Mouse (Mus musculus) heart, adult 2 months (tissue): Measurements from ENCODE around the gene Cpne9. TPM values are rescaled to one million over a fixed set of nuclear protein-coding genes. Genes with fewer than 3 reads are reported as not detected.

ENCODE experiments used
- DNase-seq, 2 experiments: peaks; one replicate each; pipeline ENCODE4 v3.0.0; 2021
- H3K27ac ChIP-seq: fragments of 200-600 bp; 2 replicates; pipeline ENCODE4 v1.8.1; 2022
- H3K27me3 ChIP-seq: fragments of 200-500 bp; 2 replicates; pipeline ENCODE4 v1.6.1; 2012; ENCODE audit warnings: mild to moderate bottlenecking, low read length, inconsistent platforms, mixed read lengths; ENCODE audit not compliant: control insufficient read depth, insufficient read depth
- H3K36me3 ChIP-seq: fragments of 200-500 bp; 2 replicates; pipeline ENCODE4 v1.6.1; 2012; ENCODE audit warnings: low read length, inconsistent platforms; ENCODE audit not compliant: control insufficient read depth, insufficient read depth
- H3K4me1 ChIP-seq: fragments of 200-500 bp; 2 replicates; pipeline ENCODE4 v1.6.1; 2011; ENCODE audit warnings: low read length; ENCODE audit not compliant: control insufficient read depth, insufficient read depth
- H3K4me3 ChIP-seq: fragments of 200-600 bp; 2 replicates; pipeline ENCODE4 v1.8.1; 2022
- H3K79me2 ChIP-seq: fragments of 200-500 bp; replicated peaks from 2 replicates; pipeline ENCODE4 v1.6.1; 2012; ENCODE audit warnings: mild to moderate bottlenecking, inconsistent platforms, low read length, moderate library complexity, mixed read lengths; ENCODE audit not compliant: control insufficient read depth, insufficient read depth
- H3K9ac ChIP-seq: fragments of 200-500 bp; 2 replicates; pipeline ENCODE4 v1.6.1; 2012; ENCODE audit warnings: low read depth, mild to moderate bottlenecking, control low read depth, inconsistent platforms, low read length, mixed read lengths
- CTCF ChIP-seq: fragments of 200-600 bp; IDR thresholded peaks from 2 replicates; pipeline ENCODE4 v1.8.1; 2022; ENCODE audit warnings: antibody characterized with exemption, mild to moderate bottlenecking, moderate library complexity
- EP300 ChIP-seq: fragments of 200-500 bp; IDR thresholded peaks from 2 replicates; pipeline ENCODE4 v1.6.1; 2011; ENCODE audit warnings: low read depth, low read length, control low read depth; ENCODE audit not compliant: insufficient read depth
- POLR2A ChIP-seq: fragments of 200-500 bp; IDR thresholded peaks from 2 replicates; pipeline ENCODE4 v1.6.1; 2011; ENCODE audit warnings: mild to moderate bottlenecking, low read depth, low read length, control low read depth; ENCODE audit not compliant: insufficient read depth
- WGBS: fragments of 180-500 bp; shearing (Covaris S2); methylation state at CpG from one replicate; pipeline ENCODE4 v1.1.7; 2018; 5-methylcytosine and 5-hydroxymethylcytosine counted together
- intact Hi-C: fragments of 180-260 bp; cut with DNase I; formaldehyde crosslinking; loops from one replicate; pipeline ENCODE4 v1.15.1; 2025
- polyA plus RNA-seq: library from polyadenylated mRNA; depleted of rRNA; stranded (reverse); fragments of >200 nt; gene quantifications from 2 replicates; pipeline ENCODE4 v1.2.3, GENCODE M21; 2012
- total RNA-seq, 2 experiments: library from RNA; stranded (reverse); gene quantifications; 2 replicates each; pipeline ENCODE4 v1.2.3; 2021

The Cpne9 gene
- total and polyA plus RNA-seq, 3 experiments, result 0.02 to 0.09 TPM; not detected in 1

DNA sequence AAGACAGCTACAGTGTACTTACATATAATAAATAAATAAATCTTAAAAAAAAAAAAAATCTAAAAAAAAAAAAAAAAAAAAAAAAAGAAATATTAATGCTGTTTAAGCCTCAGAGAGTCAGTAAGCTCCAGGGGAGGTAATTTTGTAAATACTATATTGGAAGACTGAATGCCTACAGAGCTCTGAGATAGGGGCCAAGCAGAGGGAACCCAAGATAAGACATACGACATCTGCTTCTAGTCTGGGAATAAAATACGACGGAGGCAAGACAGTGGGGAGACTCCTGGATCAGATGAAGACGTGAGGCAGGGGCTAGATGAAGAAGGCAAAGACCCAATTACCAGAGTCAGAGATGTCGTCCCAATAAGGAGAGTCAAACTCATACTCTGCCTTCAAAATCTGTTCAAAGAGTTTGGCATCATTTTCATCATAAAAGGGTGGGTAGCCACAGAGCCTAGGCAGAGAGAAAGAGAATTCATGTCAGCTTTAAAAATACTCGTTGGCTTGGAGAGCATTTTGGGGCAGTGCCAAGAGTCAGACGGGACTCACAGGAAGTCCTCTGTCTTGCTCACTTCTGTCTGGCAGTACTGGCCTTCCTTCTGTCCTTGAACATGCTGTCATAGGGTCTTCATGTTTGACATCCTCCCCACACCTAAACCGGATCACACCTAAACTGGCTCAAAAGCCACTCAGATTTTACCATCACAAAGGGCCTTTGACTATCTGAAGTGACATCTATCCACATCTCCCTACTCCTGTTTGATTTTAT is 54.9 kb downstream of the Cpne9 start:
- no peak for DNase-seq
- Histone ChIP-seq H3K4me1 (peaks cover 8% of the 10 kb centered on the region), H3K9ac (no peak overlapping the region), H3K27me3 (no peaks in the 10 kb centered on the region), H3K4me3 (no peak overlapping the region), H3K36me3 (peaks cover 8% of the 10 kb centered on the region), H3K79me2 (no peaks in the 10 kb centered on the region), H3K27ac (peak overlapping the region; percentile 34)
- intact Hi-C loops, result no loop called here
- WGBS, result 21% methylated on average over 8 of the region's 8 CpGs
- TF ChIP-seq CTCF (no peak), EP300 (no peak), POLR2A (no peak)

GRCm38 (mm10) chr6:113341574-113341973 is 59.5 kb downstream of the Cpne9 start:
- DNase-seq, result peak in 1 of 2 experiments; percentile 33
- WGBS, result 69% methylated on average over 6 of the region's 6 CpGs
- Histone ChIP-seq H3K4me3 (no peak overlapping the region), H3K4me1 (peaks cover 14% of the 10 kb centered on the region), H3K27me3 (no peaks in the 10 kb centered on the region), H3K36me3 (peaks cover 8% of the 10 kb centered on the region), H3K79me2 (no peaks in the 10 kb centered on the region), H3K27ac (no peak overlapping the region; the same call in 1 of the 2 replicates), H3K9ac (no peak overlapping the region)
- TF ChIP-seq EP300, result no peak
- TF ChIP-seq POLR2A, result no peak
- no peak for TF ChIP-seq CTCF
- intact Hi-C loops, result no loop called here

GRCm38 (mm10) chr6:113342297-113342696 is 60.2 kb downstream of the Cpne9 start:
- Histone ChIP-seq H3K27me3 (no peaks in the 10 kb centered on the region), H3K79me2 (no peaks in the 10 kb centered on the region), H3K9ac (peak overlapping the region; percentile 5; the same call in 1 of the 2 replicates), H3K36me3 (peaks cover 4% of the 10 kb centered on the region), H3K4me3 (peak overlapping the region; percentile 99; the same call in 1 of the 2 replicates), H3K27ac (peak overlapping the region; percentile 97), H3K4me1 (peaks cover 12% of the 10 kb centered on the region)
- 15% methylated on average over 4 of the region's 7 CpGs for WGBS
- DNase-seq, result no peak
- TF ChIP-seq POLR2A, result no peak
- TF ChIP-seq EP300, result no peak
- TF ChIP-seq CTCF, result no peak
- intact Hi-C loops, result loop anchor here (2.0 kb wide), 1 partner anchor 33 kb away; no protein-coding TSS in a partner anchor

- Histone ChIP-seq H3K79me2 (no peaks in the 10 kb centered on the region), H3K36me3 (no peaks in the 10 kb centered on the region; the same call in none of the 2 replicates), H3K27ac (peak within 1 kb of the TSS; percentile 97), H3K4me1 (peaks cover 11% of the 10 kb centered on the region), H3K9ac (peak within 1 kb of the TSS; percentile 94), H3K27me3 (no peaks in the 10 kb centered on the region), H3K4me3 (peak within 1 kb of the TSS; percentile 99)
- WGBS, result 5% methylated on average over 32 of the region's 32 CpGs
- peak; percentile 90 for DNase-seq
- intact Hi-C loops, result loop anchor here (2.0 kb wide), 1 partner anchor 31 kb away; no protein-coding TSS in a partner anchor
- peak; percentile 82 for TF ChIP-seq POLR2A
- no peak for TF ChIP-seq EP300
These were observed 61.3 kb downstream of the Cpne9 start, which contains the start of gene Camk1 for GRCm38 (mm10) chr6:113343177-113344092. TSS of gene Camk1 (minus strand) at chr6:113343984.

- H3K36me3 ChIP-seq, result no peaks in the 10 kb centered on the region; the same call in none of the 2 replicates
- no peaks in the 10 kb centered on the region for H3K27me3 ChIP-seq
- H3K79me2 ChIP-seq, result no peaks in the 10 kb centered on the region
- peak overlapping the region; percentile 97 for H3K27ac ChIP-seq
- peak; percentile 87 to 90 for DNase-seq
- TF ChIP-seq EP300, result peak; percentile 39; the same call in 1 of the 2 replicates
- TF ChIP-seq CTCF, result no peak
- peak; percentile 8; the same call in 1 of the 2 replicates for TF ChIP-seq POLR2A
- 2% methylated on average over 2 of the region's 2 CpGs for WGBS
- H3K4me3 ChIP-seq, result peak overlapping the region; percentile 99; the same call in 1 of the 2 replicates
- H3K4me1 ChIP-seq, result peaks cover 11% of the 10 kb centered on the region
- H3K9ac ChIP-seq, result peak overlapping the region; percentile 94; the same call in 1 of the 2 replicates
- intact Hi-C loops, result no loop called here
These were observed 62.2 kb downstream of the Cpne9 start for GRCm38 (mm10) chr6:113344321-113344720.
